In genomic region chr19:34291379-34291778, GRCm38 (mm10) we compare ENCODE assay signal across 11 mouse cellular contexts. TPM values are rescaled to one million over a fixed set of nuclear protein-coding genes. Genes with fewer than 3 reads are reported as not detected.
A peak's percentile ranks its signal among the peaks of the same experiment; 100 is the strongest.
DNase-seq lines count a peak whose midpoint lies in the region; ATAC-seq and TF ChIP-seq lines count a peak whose summit lies in the region.
"Had no signal": no experiment of that assay in that cellular context is flagged by ENCODE, and none has a peak within 500 bp of the region (broad histone marks: within the 10 kb centered on the region; RNA-seq: fewer than 3 reads in every experiment).

No protein-coding gene starts in this region.

- H3K4me2 ChIP-seq in heart, embryonic 11.5 days, result peak overlapping the region; percentile 96
- H3K4me2 ChIP-seq in limb, embryonic 14.5 days (replicated peaks; ENCODE audit: low read depth, low read length, severe bottlenecking), result peak overlapping the region; percentile 81
- H3K4me2 ChIP-seq in stomach, embryonic 16.5 days (ENCODE audit: low read depth, low read length), result peak overlapping the region; percentile 97

- WGBS in heart, embryonic 11.5 days (ENCODE audit: insufficient replicate concordance), result 57% methylated on average over 8 of the region's 8 CpGs
- WGBS in spleen, adult 2 months, result 42% methylated on average over 8 of the region's 8 CpGs
- WGBS in limb, embryonic 14.5 days, result 51% methylated on average over 8 of the region's 8 CpGs
- 50% methylated on average over 8 of the region's 8 CpGs for WGBS in stomach, embryonic 16.5 days

- TF ChIP-seq CTCF in spleen, adult 2 months (IDR thresholded peaks at IDR 0.05; ENCODE audit: extremely low read depth, insufficient read depth, insufficient read length, insufficient replicate concordance), result no peak

- H3K9me3 ChIP-seq in heart, embryonic 11.5 days (replicated peaks; ENCODE audit: control insufficient read depth, low read length), result no peaks in the 10 kb centered on the region
- no peaks in the 10 kb centered on the region for H3K9me3 ChIP-seq in limb, embryonic 14.5 days (ENCODE audit: control insufficient read depth, low read length)
- H3K9me3 ChIP-seq in stomach, embryonic 16.5 days (replicated peaks; ENCODE audit: control insufficient read depth, low read length), result no peaks in the 10 kb centered on the region

- peak overlapping the region; percentile 54; the same call in 1 of the 2 replicates for H3K4me3 ChIP-seq in heart, embryonic 11.5 days (ENCODE audit: low read depth, low read length)
- peak overlapping the region; percentile 90 for H3K4me3 ChIP-seq in spleen, adult 2 months (ENCODE audit: extremely low read depth, insufficient read depth, insufficient read length)
- H3K4me3 ChIP-seq in limb, embryonic 14.5 days (replicated peaks; ENCODE audit: low read length), result peak overlapping the region; percentile 44
- H3K4me3 ChIP-seq in stomach, embryonic 16.5 days (replicated peaks; ENCODE audit: low read length), result peak overlapping the region; percentile 58

- H3K27me3 ChIP-seq in heart, embryonic 11.5 days (ENCODE audit: control insufficient read depth, insufficient read depth, low read length), result peaks cover 3% of the 10 kb centered on the region; the same call in 1 of the 2 replicates
- no peaks in the 10 kb centered on the region for H3K27me3 ChIP-seq in spleen, adult 2 months (ENCODE audit: control insufficient read depth, insufficient read depth, low read length)
- no peaks in the 10 kb centered on the region for H3K27me3 ChIP-seq in limb, embryonic 14.5 days (ENCODE audit: control insufficient read depth, insufficient read depth, low read length)
- no peaks in the 10 kb centered on the region for H3K27me3 ChIP-seq in stomach, embryonic 16.5 days (ENCODE audit: control insufficient read depth, insufficient read depth, low read length)

- no peak overlapping the region for H3K9ac ChIP-seq in heart, embryonic 11.5 days (ENCODE audit: low read depth, low read length)
- peak overlapping the region; percentile 46; the same call in 1 of the 2 replicates for H3K9ac ChIP-seq in limb, embryonic 14.5 days (ENCODE audit: low read depth, low read length, severe bottlenecking)
- H3K9ac ChIP-seq in stomach, embryonic 16.5 days (ENCODE audit: low read length), result peak overlapping the region; percentile 63

- H3K4me1 ChIP-seq in heart, embryonic 11.5 days (ENCODE audit: control insufficient read depth, insufficient read depth, low read length), result 0 out of 2 replicates have a peak, but pooled peaks cover 2% of the 10 kb centered on the region
- peaks cover 19% of the 10 kb centered on the region for H3K4me1 ChIP-seq in spleen, adult 2 months (ENCODE audit: control insufficient read depth, insufficient read depth, insufficient read length)
- no peaks in the 10 kb centered on the region; the same call in 1 of the 2 replicates for H3K4me1 ChIP-seq in limb, embryonic 14.5 days (ENCODE audit: control insufficient read depth, insufficient read depth, low read length)
- 0 out of 2 replicates have a peak, but pooled peaks cover 7% of the 10 kb centered on the region for H3K4me1 ChIP-seq in stomach, embryonic 16.5 days (ENCODE audit: control insufficient read depth, insufficient read depth, low read length)

- TF ChIP-seq POLR2A in spleen, adult 2 months (IDR thresholded peaks at IDR 0.05; ENCODE audit: low read depth, low read length), result no peak
- TF ChIP-seq POLR2A in limb, embryonic 14.5 days (IDR thresholded peaks at IDR 0.05; ENCODE audit: borderline replicate concordance, extremely low read depth, insufficient read depth, insufficient read length), result no peak

- no peak for DNase-seq in heart, adult 8-10 months (ENCODE audit: low spot score)
- DNase-seq in spleen, adult 2 months (ENCODE audit: low read depth in 1 of 2, low spot score in 2 of 2), result no peak
- DNase-seq in spleen, postnatal 4 days (ENCODE audit: low spot score in 2 of 2), result no peak
- no peak for DNase-seq in limb, embryonic 14.5 days (ENCODE audit: low spot score)
- DNase-seq in testis, postnatal 10 days (ENCODE audit: low spot score), result no peak
- no peak for DNase-seq in right cerebral cortex, adult 2 months (ENCODE audit: low spot score in 2 of 2)
- DNase-seq: cerebellum, adult 18-20 months; spleen, adult 18-20 months had no signal

- H3K27ac ChIP-seq in heart, embryonic 11.5 days (ENCODE audit: low read depth, low read length), result no peak overlapping the region
- H3K27ac ChIP-seq in spleen, adult 2 months (ENCODE audit: insufficient read depth, low read length), result no peak overlapping the region
- H3K27ac ChIP-seq in limb, embryonic 14.5 days (replicated peaks; ENCODE audit: low read depth, low read length), result no peak overlapping the region
- no peak overlapping the region; the same call in 1 of the 2 replicates for H3K27ac ChIP-seq in stomach, embryonic 16.5 days (ENCODE audit: low read length)

- no peak for ATAC-seq in heart, embryonic 11.5 days (replicated peaks; ENCODE audit: insufficient number of reproducible peaks, low FRiP score, low TSS enrichment)
- ATAC-seq in limb, embryonic 14.5 days (ENCODE audit: low FRiP score, low read depth), result no peak
- no peak for ATAC-seq in stomach, embryonic 16.5 days (ENCODE audit: insufficient read depth, low FRiP score)

- H3K36me3 ChIP-seq in heart, embryonic 11.5 days (ENCODE audit: control insufficient read depth, insufficient read depth, low read length), result no peaks in the 10 kb centered on the region
- H3K36me3 ChIP-seq in spleen, adult 2 months (ENCODE audit: control insufficient read depth, insufficient read depth, low read length), result no peaks in the 10 kb centered on the region
- no peaks in the 10 kb centered on the region for H3K36me3 ChIP-seq in limb, embryonic 14.5 days (ENCODE audit: control insufficient read depth, insufficient read depth, low read length)
- H3K36me3 ChIP-seq in stomach, embryonic 16.5 days (ENCODE audit: control insufficient read depth, insufficient read depth, low read length), result no peaks in the 10 kb centered on the region

RNA-seq across cellular contexts. Expression of gene Fas, which starts 0.9 kb away (rescaled TPM):
- polyA plus RNA-seq in heart, embryonic 11.5 days (2014; fragmentation: Nextera tagmentation; extraction: Ambion mirVana), result 1.6 and 2.1 TPM in 2 replicates
- 10 to 100 TPM in 3 of 4 experiments, 1 to 10 TPM in 1; 8.6 to 14.3 (median 12.6) TPM for total RNA-seq in heart, adult 8-10 months (2022)
- polyA plus RNA-seq in spleen, adult 2 months (2012; rRNA removed), result 1.1 and 1.4 TPM in 2 replicates
- polyA plus RNA-seq in limb, embryonic 14.5 days (2012; rRNA removed), result 1.3 and 1.7 TPM in 2 replicates
- polyA plus RNA-seq in limb, embryonic 14.5 days (2014; fragmentation: Nextera tagmentation; extraction: Ambion mirVana), result 4.2 and 6.1 TPM in 2 replicates
- 5.1 and 5.9 TPM in 2 replicates for polyA plus RNA-seq in stomach, embryonic 16.5 days (2015; fragmentation: Nextera tagmentation; extraction: Ambion mirVana)
- total RNA-seq: MEL had no signal

RNA-seq across cellular contexts. Expression of gene Acta2, which starts 36.0 kb away (rescaled TPM):
- polyA plus RNA-seq in heart, embryonic 11.5 days (2014; fragmentation: Nextera tagmentation; extraction: Ambion mirVana), result 1,416 and 1,586 TPM in 2 replicates
- 10 to 100 TPM; 56.1 to 79.3 (median 71.1) TPM for total RNA-seq in heart, adult 8-10 months (2022)
- 156 and 182 TPM in 2 replicates for polyA plus RNA-seq in spleen, adult 2 months (2012; rRNA removed)
- polyA plus RNA-seq in limb, embryonic 14.5 days (2012; rRNA removed), result 289 and 290 TPM in 2 replicates
- 241 and 313 TPM in 2 replicates for polyA plus RNA-seq in limb, embryonic 14.5 days (2014; fragmentation: Nextera tagmentation; extraction: Ambion mirVana)
- 2,412 and 2,864 TPM in 2 replicates for polyA plus RNA-seq in stomach, embryonic 16.5 days (2015; fragmentation: Nextera tagmentation; extraction: Ambion mirVana)
- total RNA-seq: MEL had no signal
